Mouse (Mus musculus) cerebral cortex, adult 2 months (tissue): ENCODE data around the gene Nucb1.

Source experiments
- WGBS: fragments of 180-500 bp; shearing (Covaris S2); methylation state at CpG from one replicate; pipeline ENCODE4 v1.1.7; 2018; 5-methylcytosine and 5-hydroxymethylcytosine counted together

Nucb1 gene

GRCm38 (mm10) chr7:45461781-45462180, 48.4 kb downstream of the Nucb1 start:
- WGBS, result 83% methylated on average over 4 of the region's 4 CpGs

- WGBS, result 69% methylated on average over 5 of the region's 5 CpGs
Observed at GRCm38 (mm10) chr7:45461326-45461725, 48.9 kb downstream of the Nucb1 start.

GRCm38 (mm10) chr7:45460860-45461314, 49.3 kb downstream of the Nucb1 start:
- WGBS, result 40% methylated on average over 13 of the region's 13 CpGs

- WGBS, result 66% methylated on average over 7 of the region's 7 CpGs
Observed at GRCm38 (mm10) chr7:45460377-45460776, 49.8 kb downstream of the Nucb1 start.

GRCm38 (mm10) chr7:45459564-45460140, 50.6 kb downstream of the Nucb1 start, which contains the start of gene Ftl1:
Ftl1 (minus strand) TSS chr7:45459884.
- WGBS, result 1% methylated on average over 34 of the region's 37 CpGs

- WGBS, result 1% methylated on average over 43 of the region's 43 CpGs
Observed at GRCm38 (mm10) chr7:45458748-45459563, 51.2 kb downstream of the Nucb1 start.

- 38% methylated on average over 10 of the region's 10 CpGs for WGBS
Observed at GRCm38 (mm10) chr7:45457204-45458060, 52.8 kb downstream of the Nucb1 start.

- WGBS, result 41% methylated on average over 9 of the region's 9 CpGs
Observed at GRCm38 (mm10) chr7:45456721-45457203, 53.4 kb downstream of the Nucb1 start.

GRCm38 (mm10) chr7:45455932-45456696, 54.1 kb downstream of the Nucb1 start:
- WGBS, result 75% methylated on average over 13 of the region's 13 CpGs

- 90% methylated on average over 15 of the region's 15 CpGs for WGBS
Observed at GRCm38 (mm10) chr7:45454971-45455370, 55.2 kb downstream of the Nucb1 start.

GRCm38 (mm10) chr7:45451344-45451982, 58.7 kb downstream of the Nucb1 start:
- 37% methylated on average over 23 of the region's 23 CpGs for WGBS

- 88% methylated on average over 1 of the region's 1 CpGs for WGBS
Observed at GRCm38 (mm10) chr7:45449974-45450373, 60.2 kb downstream of the Nucb1 start.

GRCm38 (mm10) chr7:45447325-45447990, 62.7 kb downstream of the Nucb1 start:
- 38% methylated on average over 11 of the region's 11 CpGs for WGBS

GRCm38 (mm10) chr7:45443526-45444420, 66.4 kb downstream of the Nucb1 start:
- 90% methylated on average over 22 of the region's 22 CpGs for WGBS
